Mouse (Mus musculus) CD8-positive naive resting alpha-beta T cell, adult 57 days (primary cell): ENCODE results near the gene Awat1. TPM values are rescaled to one million over a fixed set of nuclear protein-coding genes. Genes with fewer than 3 reads are reported as not detected.

Source experiments
- total RNA-seq: library from RNA; stranded (reverse); gene quantifications from one replicate; pipeline ENCODE4 v1.2.4, GENCODE M21; 2023

Gene Awat1
- not detected for total RNA-seq

GRCm38 (mm10) chrX:100571951-100572350 is at the start of gene Awat1:
Gene Awat1, plus strand, starts transcription at chrX:100572251.

GRCm38 (mm10) chrX:100524471-100524870 is 47.6 kb upstream of the Awat1 start, which contains the start of gene Dgat2l6:
Gene Dgat2l6, plus strand, starts transcription at chrX:100524838.

GRCm38 (mm10) chrX:100594791-100595190 is 22.7 kb downstream of the Awat1 start, which contains the start of gene P2ry4:
Gene P2ry4, minus strand, starts transcription at chrX:100594869.

GRCm38 (mm10) chrX:100605314-100605713 is 33.3 kb downstream of the Awat1 start, which contains the start of gene Arr3:
Gene Arr3, plus strand, starts transcription at chrX:100605497.

GRCm38 (mm10) chrX:100625546-100625801 is 53.4 kb downstream of the Awat1 start, which contains the start of gene Kif4:
Gene Kif4, plus strand, starts transcription at chrX:100625737.

GRCm38 (mm10) chrX:100625802-100626793 is 54.0 kb downstream of the Awat1 start, which contains the start of gene Pdzd11:
Gene Pdzd11, minus strand, starts transcription at chrX:100626568.

Other genes starting within 250 kb of the Awat1 start
- gene Otud6a, start 143.2 kb upstream of the Awat1 start, total RNA-seq = not detected
- 0.24 TPM for gene Awat2, start 129.5 kb upstream of the Awat1 start, total RNA-seq
- gene Igbp1, start 78.0 kb upstream of the Awat1 start, total RNA-seq = 63.4 TPM
- not detected for gene Dgat2l6, start 47.4 kb upstream of the Awat1 start, total RNA-seq
- not detected for gene P2ry4, start 22.6 kb downstream of the Awat1 start, total RNA-seq
- gene Arr3, start 33.2 kb downstream of the Awat1 start, total RNA-seq = not detected
- gene Kif4, start 53.5 kb downstream of the Awat1 start, total RNA-seq = 0.31 TPM
- gene Pdzd11, start 54.3 kb downstream of the Awat1 start, total RNA-seq = 19.0 TPM
- not detected for gene Gdpd2, start 157.6 kb downstream of the Awat1 start, total RNA-seq
- gene Dlg3, start 195.5 kb downstream of the Awat1 start, total RNA-seq = 7.6 TPM